8 mouse cellular contexts compared by ENCODE assay signal in genomic region chr3:95317414-95318080, GRCm38 (mm10). TPM values are rescaled to one million over a fixed set of nuclear protein-coding genes. Genes with fewer than 3 reads are reported as not detected.
DNase-seq lines count a peak whose midpoint lies in the region; ATAC-seq lines count a peak whose summit lies in the region.

No protein-coding gene starts in this region.

- H3K4me2 ChIP-seq in limb, embryonic 12.5 days = peak overlapping the region; percentile 36
- H3K4me2 ChIP-seq in midbrain, embryonic 14.5 days (ENCODE audit: low read length) = peak overlapping the region; percentile 27; the same call in 1 of the 2 replicates

- no peaks in the 10 kb centered on the region for H3K9me3 ChIP-seq in limb, embryonic 12.5 days
- H3K9me3 ChIP-seq in midbrain, embryonic 14.5 days (ENCODE audit: control insufficient read depth, low read length) = no peaks in the 10 kb centered on the region

- peaks cover 36% of the 10 kb centered on the region for H3K36me3 ChIP-seq in limb, embryonic 12.5 days
- H3K36me3 ChIP-seq in midbrain, embryonic 14.5 days (ENCODE audit: control insufficient read depth, insufficient read depth, low read length) = peaks cover 28% of the 10 kb centered on the region

- H3K4me3 ChIP-seq in limb, embryonic 12.5 days (replicated peaks) = 0 out of 2 replicates have a peak overlapping the region, but pooled peaks have one; percentile 6
- H3K4me3 ChIP-seq in midbrain, embryonic 14.5 days (replicated peaks; ENCODE audit: low read depth, low read length) = no peak overlapping the region

- WGBS in limb, embryonic 12.5 days = 25% methylated on average over 12 of the region's 12 CpGs
- 28% methylated on average over 12 of the region's 12 CpGs for WGBS in midbrain, embryonic 14.5 days

- peaks cover 27% of the 10 kb centered on the region for H3K4me1 ChIP-seq in limb, embryonic 12.5 days (replicated peaks)
- peaks cover 15% of the 10 kb centered on the region for H3K4me1 ChIP-seq in midbrain, embryonic 14.5 days (ENCODE audit: control insufficient read depth, insufficient read depth, low read length)

- 0 out of 2 replicates have a peak overlapping the region, but pooled peaks have one; percentile 20 for H3K27ac ChIP-seq in limb, embryonic 12.5 days
- H3K27ac ChIP-seq in midbrain, embryonic 14.5 days (replicated peaks; ENCODE audit: low read depth, low read length) = no peak overlapping the region

- no peak overlapping the region for H3K9ac ChIP-seq in limb, embryonic 12.5 days (replicated peaks)
- no peak overlapping the region for H3K9ac ChIP-seq in midbrain, embryonic 14.5 days (replicated peaks; ENCODE audit: low read length)

- ATAC-seq in limb, embryonic 12.5 days (ENCODE audit: insufficient number of reproducible peaks, insufficient read depth, low FRiP score, low TSS enrichment, low read depth) = no peak
- ATAC-seq in midbrain, embryonic 14.5 days (ENCODE audit: low FRiP score, low TSS enrichment) = no peak

- no peaks in the 10 kb centered on the region for H3K27me3 ChIP-seq in limb, embryonic 12.5 days
- H3K27me3 ChIP-seq in midbrain, embryonic 14.5 days (ENCODE audit: control insufficient read depth, insufficient read depth, low read length) = no peaks in the 10 kb centered on the region

- peak; percentile 44 for DNase-seq in layer of hippocampus, adult 11-12 months (ENCODE audit: low spot score)
- no peak for DNase-seq in layer of hippocampus, adult 9-10 months (ENCODE audit: low spot score)
- peak; percentile 61 for DNase-seq in c-Kit-positive CD71-positive TER-119-positive erythroid progenitor cells, embryonic 14.5 days (ENCODE audit: low spot score)
- DNase-seq in gastrocnemius, adult 18-20 months (ENCODE audit: low spot score) = peak; percentile 67
- peak; percentile 75 for DNase-seq in induced T-regulatory cell, adult 2 months (ENCODE audit: low read depth)
- peak; percentile 77 for DNase-seq in midbrain, embryonic 14.5 days
- DNase-seq in spleen, postnatal 4 days (ENCODE audit: low spot score in 2 of 2) = peak; percentile 73 to 84

RNA-seq across cellular contexts. Expression of gene Cers2, which starts 3.0 kb away (rescaled TPM):
- 10 to 100 TPM; 14.7 to 22.1 TPM for total RNA-seq in gastrocnemius, adult 18-20 months (2021)
- 158 and 170 TPM in 2 replicates for polyA plus RNA-seq in limb, embryonic 12.5 days (2016; fragmentation: Nextera tagmentation; extraction: Ambion mirVana)
- polyA plus RNA-seq in midbrain, embryonic 14.5 days (2014; fragmentation: Nextera tagmentation; extraction: Ambion mirVana) = 70.6 and 83.2 TPM in 2 replicates

RNA-seq across cellular contexts. Expression of gene Anxa9, which starts 10.6 kb away (rescaled TPM):
- under 1 TPM in 1 of 2 experiments, not detected in 1; 0.17 TPM for total RNA-seq in gastrocnemius, adult 18-20 months (2021)
- 1.8 and 1.9 TPM in 2 replicates for polyA plus RNA-seq in limb, embryonic 12.5 days (2016; fragmentation: Nextera tagmentation; extraction: Ambion mirVana)
- polyA plus RNA-seq in midbrain, embryonic 14.5 days (2014; fragmentation: Nextera tagmentation; extraction: Ambion mirVana) = 0.45 and 0.55 TPM in 2 replicates

RNA-seq across cellular contexts. Expression of gene Prune1, which starts 35.7 kb away (rescaled TPM):
- total RNA-seq in gastrocnemius, adult 18-20 months (2021) = 10 to 100 TPM; 51.3 to 56.0 TPM
- 25.2 and 25.9 TPM in 2 replicates for polyA plus RNA-seq in limb, embryonic 12.5 days (2016; fragmentation: Nextera tagmentation; extraction: Ambion mirVana)
- polyA plus RNA-seq in midbrain, embryonic 14.5 days (2014; fragmentation: Nextera tagmentation; extraction: Ambion mirVana) = 59.4 TPM in 2 replicates

RNA-seq across cellular contexts. Expression of gene Mindy1, which starts 36.4 kb away (rescaled TPM):
- 10 to 100 TPM; 29.7 to 30.6 TPM for total RNA-seq in gastrocnemius, adult 18-20 months (2021)
- 36.4 and 38.7 TPM in 2 replicates for polyA plus RNA-seq in limb, embryonic 12.5 days (2016; fragmentation: Nextera tagmentation; extraction: Ambion mirVana)
- polyA plus RNA-seq in midbrain, embryonic 14.5 days (2014; fragmentation: Nextera tagmentation; extraction: Ambion mirVana) = 44.2 and 48.2 TPM in 2 replicates

RNA-seq across cellular contexts. Expression of gene Setdb1, which starts 39.5 kb away (rescaled TPM):
- total RNA-seq in gastrocnemius, adult 18-20 months (2021) = 10 to 100 TPM in 1 of 2 experiments, 1 to 10 TPM in 1; 8.9 to 10.8 TPM
- 63.7 and 67.2 TPM in 2 replicates for polyA plus RNA-seq in limb, embryonic 12.5 days (2016; fragmentation: Nextera tagmentation; extraction: Ambion mirVana)
- polyA plus RNA-seq in midbrain, embryonic 14.5 days (2014; fragmentation: Nextera tagmentation; extraction: Ambion mirVana) = 36.8 and 53.6 TPM in 2 replicates
